Mouse (Mus musculus) midbrain, embryonic 12.5 days (tissue): ENCODE measurements around the gene Fbxw4. TPM values are rescaled to one million over a fixed set of nuclear protein-coding genes. Genes with fewer than 3 reads are reported as not detected.

Experiments used
- ATAC-seq: fragments of 200-750 bp; cut with Nextera tagmentation; 2 replicates; pipeline ENCODE4 v1.8.0; 2017; ENCODE audit warnings: low read depth, moderate TSS enrichment, moderate library complexity; ENCODE audit not compliant: low FRiP score
- H3K27ac ChIP-seq: fragments of 300-500 bp; sonication (generic); replicated peaks from 2 replicates; pipeline ENCODE4 v1.5.1; 2016; ENCODE audit warnings: mild to moderate bottlenecking
- H3K27me3 ChIP-seq: fragments of 300-500 bp; sonication (generic); 2 replicates; pipeline ENCODE4 v1.6.1; 2016; ENCODE audit warnings: mild to moderate bottlenecking
- H3K36me3 ChIP-seq: fragments of 300-500 bp; sonication (generic); 2 replicates; pipeline ENCODE4 v1.6.1; 2016
- H3K4me1 ChIP-seq: fragments of 300-500 bp; sonication (generic); 2 replicates; pipeline ENCODE4 v1.6.1; 2016
- H3K4me2 ChIP-seq: fragments of 300-500 bp; sonication (generic); replicated peaks from 2 replicates; pipeline ENCODE4 v1.6.1; 2016; ENCODE audit warnings: mild to moderate bottlenecking, moderate library complexity
- H3K4me3 ChIP-seq: fragments of 300-500 bp; sonication (generic); 2 replicates; pipeline ENCODE4 v1.5.1; 2016; ENCODE audit warnings: mild to moderate bottlenecking
- H3K9ac ChIP-seq: fragments of 300-500 bp; sonication (generic); replicated peaks from 2 replicates; pipeline ENCODE4 v1.6.1; 2016; ENCODE audit warnings: mild to moderate bottlenecking, moderate library complexity
- H3K9me3 ChIP-seq: fragments of 300-500 bp; sonication (generic); 2 replicates; pipeline ENCODE4 v1.6.1; 2016; ENCODE audit warnings: mild to moderate bottlenecking
- WGBS: fragments of 180-500 bp; shearing (Covaris S2); methylation state at CpG from one replicate; pipeline ENCODE4 v1.1.7; 2016; 5-methylcytosine and 5-hydroxymethylcytosine counted together
- polyA plus RNA-seq: library from polyadenylated mRNA; unstranded; fragments of >200 nt; fragmentation: Nextera tagmentation; extraction: Ambion mirVana; gene quantifications from 2 replicates; pipeline ENCODE4 v1.2.1, GENCODE M21; 2016

Gene Fbxw4
- polyA plus RNA-seq, 1 experiment from 2014 or later: 5.9 TPM

- Histone ChIP-seq H3K4me3 (no peak overlapping the region), H3K9me3 (no peaks in the 10 kb centered on the region), H3K36me3 (peaks cover 36% of the 10 kb centered on the region), H3K27me3 (peaks cover 98% of the 10 kb centered on the region), H3K4me1 (peaks cover 24% of the 10 kb centered on the region), H3K9ac (0 out of 2 replicates have a peak overlapping the region, but pooled peaks have one; percentile 6), H3K27ac (no peak overlapping the region), H3K4me2 (no peak overlapping the region)
- 50% methylated on average over 19 of the region's 19 CpGs for WGBS
- no peak for ATAC-seq
These were observed 85.0 kb downstream of the Fbxw4 start for GRCm38 (mm10) chr19:45574941-45575631.

- no peak overlapping the region for H3K9ac ChIP-seq
- 86% methylated on average over 7 of the region's 7 CpGs for WGBS
- no peak overlapping the region for H3K4me2 ChIP-seq
- no peak overlapping the region for H3K4me3 ChIP-seq
- ATAC-seq: no peak
- peaks cover 99% of the 10 kb centered on the region for H3K27me3 ChIP-seq
- no peaks in the 10 kb centered on the region for H3K9me3 ChIP-seq
- H3K36me3 ChIP-seq: peaks cover 36% of the 10 kb centered on the region
- H3K27ac ChIP-seq: no peak overlapping the region
- peaks cover 17% of the 10 kb centered on the region for H3K4me1 ChIP-seq
These were observed 85.7 kb downstream of the Fbxw4 start for GRCm38 (mm10) chr19:45574339-45574898.

- WGBS: 13% methylated on average over 6 of the region's 6 CpGs
- Histone ChIP-seq H3K27me3 (peaks cover 99% of the 10 kb centered on the region), H3K9me3 (no peaks in the 10 kb centered on the region), H3K4me2 (no peak overlapping the region), H3K4me1 (peaks cover 16% of the 10 kb centered on the region), H3K27ac (no peak overlapping the region), H3K4me3 (no peak overlapping the region), H3K9ac (no peak overlapping the region), H3K36me3 (peaks cover 32% of the 10 kb centered on the region)
- ATAC-seq: 0 out of 2 replicates have a peak, but pooled peaks have one; percentile 23
These were observed 86.2 kb downstream of the Fbxw4 start for GRCm38 (mm10) chr19:45573861-45574267.

- no peak overlapping the region for H3K4me2 ChIP-seq
- peaks cover 16% of the 10 kb centered on the region for H3K4me1 ChIP-seq
- H3K9me3 ChIP-seq: no peaks in the 10 kb centered on the region
- no peak for ATAC-seq
- peaks cover 99% of the 10 kb centered on the region for H3K27me3 ChIP-seq
- H3K9ac ChIP-seq: no peak overlapping the region
- no peak overlapping the region for H3K4me3 ChIP-seq
- H3K36me3 ChIP-seq: peaks cover 23% of the 10 kb centered on the region
- H3K27ac ChIP-seq: no peak overlapping the region
- WGBS: 81% methylated on average over 6 of the region's 6 CpGs
These were observed 87.1 kb downstream of the Fbxw4 start for GRCm38 (mm10) chr19:45573033-45573432.

- H3K27me3 ChIP-seq: peaks cover 94% of the 10 kb centered on the region
- H3K9me3 ChIP-seq: no peaks in the 10 kb centered on the region
- ATAC-seq: no peak
- no peak overlapping the region for H3K9ac ChIP-seq
- WGBS: 6% methylated on average over 14 of the region's 14 CpGs
- no peak overlapping the region for H3K4me2 ChIP-seq
- H3K4me3 ChIP-seq: no peak overlapping the region
- peaks cover 22% of the 10 kb centered on the region for H3K4me1 ChIP-seq
- no peak overlapping the region for H3K27ac ChIP-seq
- peaks cover 8% of the 10 kb centered on the region; the same call in 1 of the 2 replicates for H3K36me3 ChIP-seq
These were observed 92.7 kb downstream of the Fbxw4 start for GRCm38 (mm10) chr19:45567367-45567766.

- 63% methylated on average over 15 of the region's 15 CpGs for WGBS
- no peak for ATAC-seq
These were observed 94.0 kb downstream of the Fbxw4 start for GRCm38 (mm10) chr19:45565925-45566715.

GRCm38 (mm10) chr19:45560153-45560890 is 99.8 kb downstream of the Fbxw4 start, which contains the start of the genes Poll and Gm17018:
Poll (minus strand) TSS chr19:45560531.
Gm17018 (plus strand) TSS chr19:45560615.
- WGBS: under 1% methylated on average over 35 of the region's 35 CpGs
- peak within 1 kb of the TSS; percentile 62 for H3K4me3 ChIP-seq
- peaks cover 23% of the 10 kb centered on the region for H3K36me3 ChIP-seq
- H3K4me2 ChIP-seq: peak within 1 kb of the TSS; percentile 99
- no peaks in the 10 kb centered on the region for H3K9me3 ChIP-seq
- ATAC-seq: peak; percentile 92
- peaks cover 40% of the 10 kb centered on the region for H3K27me3 ChIP-seq
- peak within 1 kb of the TSS; percentile 65 for H3K27ac ChIP-seq
- peaks cover 10% of the 10 kb centered on the region for H3K4me1 ChIP-seq
- peak within 1 kb of the TSS; percentile 84 for H3K9ac ChIP-seq

More at GRCm38 (mm10) chr19:45565925-45566715, 94.0 kb downstream of the Fbxw4 start:
- no peak overlapping the region for H3K4me3 ChIP-seq
- H3K27ac ChIP-seq: no peak overlapping the region
- H3K36me3 ChIP-seq: no peaks in the 10 kb centered on the region
- H3K9me3 ChIP-seq: no peaks in the 10 kb centered on the region
- H3K27me3 ChIP-seq: peaks cover 93% of the 10 kb centered on the region
- no peak overlapping the region for H3K9ac ChIP-seq
- no peak overlapping the region for H3K4me2 ChIP-seq
- H3K4me1 ChIP-seq: peaks cover 22% of the 10 kb centered on the region

- Histone ChIP-seq H3K4me3 (no peak overlapping the region), H3K27ac (no peak overlapping the region), H3K36me3 (peaks cover 53% of the 10 kb centered on the region), H3K27me3 (peaks cover 26% of the 10 kb centered on the region), H3K9ac (no peak overlapping the region), H3K4me2 (no peak overlapping the region), H3K4me1 (peaks cover 4% of the 10 kb centered on the region; the same call in 1 of the 2 replicates), H3K9me3 (no peaks in the 10 kb centered on the region)
- no peak for ATAC-seq
- 92% methylated on average over 11 of the region's 11 CpGs for WGBS
These were observed 106.0 kb downstream of the Fbxw4 start for GRCm38 (mm10) chr19:45554136-45554535.

- no peak for ATAC-seq
- H3K36me3 ChIP-seq: peaks cover 46% of the 10 kb centered on the region
These were observed 107.9 kb downstream of the Fbxw4 start for GRCm38 (mm10) chr19:45552187-45552586.

GRCm38 (mm10) chr19:45549948-45550347 is 110.2 kb downstream of the Fbxw4 start:
- peaks cover 67% of the 10 kb centered on the region for H3K27me3 ChIP-seq
- no peak overlapping the region for H3K4me3 ChIP-seq
- H3K4me1 ChIP-seq: peaks cover 9% of the 10 kb centered on the region; the same call in 1 of the 2 replicates
- no peak overlapping the region for H3K9ac ChIP-seq
- H3K36me3 ChIP-seq: peaks cover 27% of the 10 kb centered on the region
- no peak overlapping the region for H3K4me2 ChIP-seq
- H3K9me3 ChIP-seq: no peaks in the 10 kb centered on the region
- H3K27ac ChIP-seq: no peak overlapping the region
- WGBS: 84% methylated on average over 4 of the region's 4 CpGs
- no peak for ATAC-seq

More at GRCm38 (mm10) chr19:45552187-45552586, 107.9 kb downstream of the Fbxw4 start:
- Histone ChIP-seq H3K27me3 (peaks cover 45% of the 10 kb centered on the region), H3K27ac (no peak overlapping the region), H3K9me3 (no peaks in the 10 kb centered on the region), H3K4me2 (no peak overlapping the region), H3K4me1 (peaks cover 9% of the 10 kb centered on the region; the same call in 1 of the 2 replicates), H3K4me3 (no peak overlapping the region), H3K9ac (no peak overlapping the region)
- WGBS: 91% methylated on average over 6 of the region's 6 CpGs

GRCm38 (mm10) chr19:45549128-45549915 is 110.8 kb downstream of the Fbxw4 start:
- H3K27ac ChIP-seq: no peak overlapping the region
- H3K4me3 ChIP-seq: no peak overlapping the region
- no peak for ATAC-seq
- H3K9me3 ChIP-seq: no peaks in the 10 kb centered on the region
- peaks cover 14% of the 10 kb centered on the region for H3K4me1 ChIP-seq
- no peak overlapping the region for H3K4me2 ChIP-seq
- H3K36me3 ChIP-seq: peaks cover 21% of the 10 kb centered on the region
- no peak overlapping the region for H3K9ac ChIP-seq
- 76% methylated on average over 23 of the region's 23 CpGs for WGBS
- H3K27me3 ChIP-seq: peaks cover 72% of the 10 kb centered on the region
